Mouse (Mus musculus) lung, embryonic 14.5 days (tissue): ENCODE data around the gene Cdc42ep3. TPM values are rescaled to one million over a fixed set of nuclear protein-coding genes. Genes with fewer than 3 reads are reported as not detected.

Experiments used
- ATAC-seq: fragments of 200-750 bp; cut with Nextera tagmentation; 2 replicates; pipeline ENCODE4 v1.8.0; 2017; ENCODE audit warnings: mild to moderate bottlenecking, moderate TSS enrichment, moderate library complexity; ENCODE audit not compliant: insufficient read depth
- DNase-seq: peaks from one replicate; pipeline ENCODE4 v3.0.0-alpha.2; 2015
- H3K27ac ChIP-seq: fragments of 300-500 bp; sonication (generic); 2 replicates; pipeline ENCODE4 v1.5.1; 2014; ENCODE audit warnings: low read depth, mild to moderate bottlenecking, moderate library complexity
- H3K27me3 ChIP-seq: fragments of 300-500 bp; sonication (generic); 2 replicates; pipeline ENCODE4 v1.6.1; 2014; ENCODE audit warnings: low read length, control low read depth; ENCODE audit not compliant: insufficient read depth
- H3K36me3 ChIP-seq: fragments of 300-500 bp; sonication (generic); 2 replicates; pipeline ENCODE4 v1.6.1; 2014; ENCODE audit warnings: control low read depth; ENCODE audit not compliant: insufficient read depth
- H3K4me1 ChIP-seq: fragments of 300-500 bp; sonication (generic); 2 replicates; pipeline ENCODE4 v1.6.1; 2014; ENCODE audit warnings: antibody characterized with exemption, control low read depth; ENCODE audit not compliant: insufficient read depth
- H3K4me2 ChIP-seq: fragments of 300-500 bp; sonication (generic); 2 replicates; pipeline ENCODE4 v1.6.1; 2014; ENCODE audit warnings: mild to moderate bottlenecking
- H3K4me3 ChIP-seq: fragments of 300-500 bp; sonication (generic); 2 replicates; pipeline ENCODE4 v1.5.1; 2014; ENCODE audit warnings: low read depth, low read length
- H3K9ac ChIP-seq: fragments of 300-500 bp; sonication (generic); 2 replicates; pipeline ENCODE4 v1.6.1; 2014
- H3K9me3 ChIP-seq: fragments of 300-500 bp; sonication (generic); 2 replicates; pipeline ENCODE4 v1.6.1; 2016; ENCODE audit warnings: low read depth, low read length, control low read depth
- CTCF ChIP-seq: IDR thresholded peaks from 2 replicates; pipeline ENCODE4 v1.5.1; 2016; ENCODE audit warnings: antibody characterized with exemption, low read depth
- WGBS: fragments of 180-500 bp; shearing (Covaris S2); extraction: QIAGEN DNeasy Blood & Tissue Kit; methylation state at CpG from one replicate; pipeline ENCODE4 v1.1.7; 2014; 5-methylcytosine and 5-hydroxymethylcytosine counted together
- polyA plus RNA-seq: library from polyadenylated mRNA; unstranded; fragments of >200 nt; fragmentation: Nextera tagmentation; extraction: Ambion mirVana; gene quantifications from 2 replicates; pipeline ENCODE4 v1.2.1, GENCODE M21; 2014

Cdc42ep3 gene
- polyA plus RNA-seq, 1 experiment from 2014 or later: 52.1 TPM

- no peak for ATAC-seq
- Histone ChIP-seq H3K4me1 (no peaks in the 10 kb centered on the region), H3K27me3 (no peaks in the 10 kb centered on the region), H3K4me3 (no peak overlapping the region), H3K27ac (no peak overlapping the region), H3K4me2 (no peak overlapping the region), H3K9ac (no peak overlapping the region), H3K36me3 (no peaks in the 10 kb centered on the region), H3K9me3 (no peaks in the 10 kb centered on the region)
- no peak for DNase-seq
- WGBS: 55% methylated on average over 5 of the region's 5 CpGs
- no peak for TF ChIP-seq CTCF
Measured at GRCm38 (mm10) chr17:79379191-79379590, 24.3 kb upstream of the Cdc42ep3 start.

- Histone ChIP-seq H3K9ac (no peak overlapping the region), H3K4me2 (no peak overlapping the region), H3K4me1 (peaks cover 8% of the 10 kb centered on the region; the same call in 1 of the 2 replicates), H3K9me3 (no peaks in the 10 kb centered on the region), H3K27ac (no peak overlapping the region), H3K27me3 (no peaks in the 10 kb centered on the region), H3K4me3 (no peak overlapping the region), H3K36me3 (no peaks in the 10 kb centered on the region)
- DNase-seq: no peak
- no peak for TF ChIP-seq CTCF
- whole genome bisulfite sequencing: 68% methylated on average over 6 of the region's 6 CpGs
- ATAC-seq: no peak
Measured at GRCm38 (mm10) chr17:79376434-79377210, 21.7 kb upstream of the Cdc42ep3 start.

GRCm38 (mm10) chr17:79372973-79373372, 18.1 kb upstream of the Cdc42ep3 start:
- Histone ChIP-seq H3K9ac (no peak overlapping the region), H3K27ac (no peak overlapping the region), H3K4me1 (peaks cover 8% of the 10 kb centered on the region; the same call in 1 of the 2 replicates), H3K4me2 (no peak overlapping the region), H3K27me3 (no peaks in the 10 kb centered on the region), H3K4me3 (no peak overlapping the region), H3K36me3 (no peaks in the 10 kb centered on the region), H3K9me3 (no peaks in the 10 kb centered on the region)
- 39% methylated on average over 5 of the region's 5 CpGs for WGBS
- DNase-seq (no peak), ATAC-seq (no peak)
- no peak for TF ChIP-seq CTCF

- no peak overlapping the region for H3K9ac ChIP-seq
- no peak for ATAC-seq
- no peaks in the 10 kb centered on the region for H3K4me1 ChIP-seq
- H3K9me3 ChIP-seq: no peaks in the 10 kb centered on the region
- H3K4me3 ChIP-seq: no peak overlapping the region
- H3K27me3 ChIP-seq: no peaks in the 10 kb centered on the region
- no peak overlapping the region for H3K4me2 ChIP-seq
- no peak for TF ChIP-seq CTCF
- no peaks in the 10 kb centered on the region for H3K36me3 ChIP-seq
- no peak for DNase-seq
- WGBS: 42% methylated on average over 5 of the region's 5 CpGs
- no peak overlapping the region for H3K27ac ChIP-seq
Measured at GRCm38 (mm10) chr17:79364749-79365450, 10.0 kb upstream of the Cdc42ep3 start.

GRCm38 (mm10) chr17:79356071-79356601, 1.2 kb upstream of the Cdc42ep3 start:
- Histone ChIP-seq H3K4me1 (peaks cover 10% of the 10 kb centered on the region; the same call in 1 of the 2 replicates), H3K4me3 (peak overlapping the region; percentile 74), H3K9ac (peak overlapping the region; percentile 72), H3K4me2 (peak overlapping the region; percentile 100), H3K27ac (peak overlapping the region; percentile 87), H3K9me3 (no peaks in the 10 kb centered on the region), H3K36me3 (no peaks in the 10 kb centered on the region), H3K27me3 (peaks cover 8% of the 10 kb centered on the region)
- TF ChIP-seq CTCF: no peak
- ATAC-seq (0 out of 2 replicates have a peak, but pooled peaks have one; percentile 12), DNase-seq (peak; percentile 21)
- WGBS: 3% methylated on average over 24 of the region's 24 CpGs

- WGBS: under 1% methylated on average over 58 of the region's 59 CpGs
- H3K9me3 ChIP-seq: no peaks in the 10 kb centered on the region
- H3K36me3 ChIP-seq: 0 out of 2 replicates have a peak, but pooled peaks cover under 1% of the 10 kb centered on the region
- ATAC-seq (peak; percentile 42), DNase-seq (peak; percentile 78)
- peak overlapping the region; percentile 87 for H3K27ac ChIP-seq
- H3K27me3 ChIP-seq: peaks cover 8% of the 10 kb centered on the region
- no peak for TF ChIP-seq CTCF
- peak overlapping the region; percentile 74 for H3K4me3 ChIP-seq
- peak overlapping the region; percentile 72 for H3K9ac ChIP-seq
- H3K4me1 ChIP-seq: peaks cover 10% of the 10 kb centered on the region; the same call in 1 of the 2 replicates
- peak overlapping the region; percentile 100 for H3K4me2 ChIP-seq
Measured at GRCm38 (mm10) chr17:79355271-79355991, 540 bp upstream of the Cdc42ep3 start.
